Mouse (Mus musculus) heart, embryonic 16.5 days (tissue): ENCODE measurements around the gene Npy4r. TPM values are rescaled to one million over a fixed set of nuclear protein-coding genes. Genes with fewer than 3 reads are reported as not detected.

Experiments
- ATAC-seq: fragments of 200-750 bp; cut with Nextera tagmentation; replicated peaks from 2 replicates; pipeline ENCODE4 v1.8.0; 2017; ENCODE audit warnings: moderate number of reproducible peaks; ENCODE audit not compliant: insufficient read depth, low FRiP score; ENCODE audit errors: extremely low read depth
- H3K27ac ChIP-seq: fragments of 300-500 bp; sonication (generic); 2 replicates; pipeline ENCODE4 v1.5.1; 2014; ENCODE audit warnings: mild to moderate bottlenecking, low read length, control low read depth, moderate library complexity
- H3K27me3 ChIP-seq: fragments of 300-500 bp; sonication (generic); 2 replicates; pipeline ENCODE4 v1.6.1; 2014; ENCODE audit warnings: low read length, mixed read lengths; ENCODE audit not compliant: control insufficient read depth, insufficient read depth
- H3K36me3 ChIP-seq: fragments of 300-500 bp; sonication (generic); 2 replicates; pipeline ENCODE4 v1.6.1; 2014; ENCODE audit not compliant: control insufficient read depth, insufficient read depth
- H3K4me1 ChIP-seq: fragments of 300-500 bp; sonication (generic); 2 replicates; pipeline ENCODE4 v1.6.1; 2014; ENCODE audit warnings: low read length, mixed read lengths; ENCODE audit not compliant: control insufficient read depth, insufficient read depth
- H3K4me2 ChIP-seq: fragments of 300-500 bp; sonication (generic); 2 replicates; pipeline ENCODE4 v1.6.1; 2014; ENCODE audit warnings: low read depth, mild to moderate bottlenecking, control low read depth, low read length
- H3K4me3 ChIP-seq: fragments of 300-500 bp; sonication (generic); 2 replicates; pipeline ENCODE4 v1.5.1; 2014; ENCODE audit warnings: mild to moderate bottlenecking, control low read depth, low read length
- H3K9ac ChIP-seq: fragments of 300-500 bp; sonication (generic); 2 replicates; pipeline ENCODE4 v1.6.1; 2014; ENCODE audit warnings: low read length, control low read depth
- H3K9me3 ChIP-seq: fragments of 300-500 bp; sonication (generic); replicated peaks from 2 replicates; pipeline ENCODE4 v1.6.1; 2016; ENCODE audit warnings: low read length; ENCODE audit not compliant: control insufficient read depth
- WGBS: fragments of 180-500 bp; shearing (Covaris S2); extraction: QIAGEN DNeasy Blood & Tissue Kit; methylation state at CpG from one replicate; pipeline ENCODE4 v1.1.7; 2014; 5-methylcytosine and 5-hydroxymethylcytosine counted together
- polyA plus RNA-seq: library from polyadenylated mRNA; unstranded; fragments of >200 nt; fragmentation: Nextera tagmentation; extraction: Ambion mirVana; gene quantifications from 2 replicates; pipeline ENCODE4 v1.2.1, GENCODE M21; 2015

The Npy4r gene
- polyA plus RNA-seq, 1 experiment from 2014 or later, result 0.07 TPM

- Histone ChIP-seq H3K36me3 (no peaks in the 10 kb centered on the region), H3K9me3 (no peaks in the 10 kb centered on the region), H3K4me2 (no peak overlapping the region), H3K9ac (no peak overlapping the region), H3K27ac (no peak overlapping the region), H3K27me3 (no peaks in the 10 kb centered on the region), H3K4me3 (no peak overlapping the region), H3K4me1 (peaks cover 17% of the 10 kb centered on the region)
- 50% methylated on average over 3 of the region's 3 CpGs for WGBS
- ATAC-seq, result 0 out of 2 replicates have a peak, but pooled peaks have one; percentile 56
These were observed 48.4 kb downstream of the Npy4r start for GRCm38 (mm10) chr14:34103855-34104254.

- Histone ChIP-seq H3K27ac (no peak within 1 kb of the TSS), H3K9me3 (no peaks in the 10 kb centered on the region), H3K27me3 (no peaks in the 10 kb centered on the region), H3K4me1 (peaks cover 17% of the 10 kb centered on the region), H3K36me3 (no peaks in the 10 kb centered on the region), H3K4me2 (no peak within 1 kb of the TSS), H3K4me3 (no peak within 1 kb of the TSS), H3K9ac (no peak within 1 kb of the TSS)
- WGBS, result 62% methylated on average over 5 of the region's 5 CpGs
- ATAC-seq, result no peak
These were observed 49.7 kb downstream of the Npy4r start, which contains the start of gene A630023A22Rik for GRCm38 (mm10) chr14:34102601-34103000. Gene A630023A22Rik (minus strand): TSS chr14:34102754.

GRCm38 (mm10) chr14:34096161-34096560 is 56.1 kb downstream of the Npy4r start:
- H3K27ac ChIP-seq, result no peak overlapping the region
- no peak overlapping the region for H3K4me2 ChIP-seq
- H3K9ac ChIP-seq, result no peak overlapping the region
- H3K36me3 ChIP-seq, result no peaks in the 10 kb centered on the region
- H3K4me1 ChIP-seq, result no peaks in the 10 kb centered on the region
- 71% methylated on average over 5 of the region's 5 CpGs for WGBS
- H3K27me3 ChIP-seq, result no peaks in the 10 kb centered on the region
- ATAC-seq, result no peak
- H3K9me3 ChIP-seq, result no peaks in the 10 kb centered on the region
- no peak overlapping the region for H3K4me3 ChIP-seq

Other genes with a start within 250 kb of the Npy4r start
- 6.2 and 7.4 TPM in 2 replicates for gene Gdf10, start 228.9 kb downstream of the Npy4r start, polyA plus RNA-seq
- 0.17 and 0.20 TPM in 2 replicates for gene Gdf2, start 211.4 kb downstream of the Npy4r start, polyA plus RNA-seq
- 0.03 TPM in 1 of 2 replicates, not detected in the other for gene Rbp3, start 198.5 kb downstream of the Npy4r start, polyA plus RNA-seq
- 0.04 TPM in 1 of 2 replicates, not detected in the other for gene Zfp488, start 173.7 kb downstream of the Npy4r start, polyA plus RNA-seq
- not detected in 2 replicates for gene Gm30083, start 137.3 kb downstream of the Npy4r start, polyA plus RNA-seq
- gene Gm5460, start 135.7 kb downstream of the Npy4r start, polyA plus RNA-seq, result not detected in 2 replicates
- not detected in 2 replicates for gene Antxrl, start 99.8 kb downstream of the Npy4r start, polyA plus RNA-seq
- gene Anxa8, start 66.5 kb downstream of the Npy4r start, polyA plus RNA-seq, result 5.2 and 5.3 TPM in 2 replicates
- gene A630023A22Rik, start 49.7 kb downstream of the Npy4r start, polyA plus RNA-seq, result 0.12 TPM in 1 of 2 replicates, not detected in the other
- gene Gprin2, start 49.2 kb upstream of the Npy4r start, polyA plus RNA-seq, result 0.11 and 0.14 TPM in 2 replicates
- gene Syt15, start 67.1 kb upstream of the Npy4r start, polyA plus RNA-seq, result 0.42 and 0.57 TPM in 2 replicates
- gene Shld2, start 158.0 kb upstream of the Npy4r start, polyA plus RNA-seq, result 7.7 and 8.9 TPM in 2 replicates
- 54.1 and 56.8 TPM in 2 replicates for gene Glud1, start 158.2 kb upstream of the Npy4r start, polyA plus RNA-seq
- not detected in 2 replicates for gene Fam25c, start 202.9 kb upstream of the Npy4r start, polyA plus RNA-seq
- 2.3 and 3.7 TPM in 2 replicates for gene Sncg, start 222.3 kb upstream of the Npy4r start, polyA plus RNA-seq
- gene Mmrn2, start 223.0 kb upstream of the Npy4r start, polyA plus RNA-seq, result 28.2 and 28.7 TPM in 2 replicates